Mouse (Mus musculus): ENCODE data around the gene Eif2d. TPM values are rescaled to one million over a fixed set of nuclear protein-coding genes. Genes with fewer than 3 reads are reported as not detected.

Eif2d gene
- polyA plus RNA-seq (2014; fragmentation: Illumina TruSeq; extraction: RNeasy Lipid Tissue Mini Kit (QIAGEN cat#74804); ENCODE audit: low read depth, low replicate concordance): 12.0 TPM

GRCm38 (mm10) chr1:131153018-131153629 is at the start of gene Eif2d:
TSS of gene Eif2d (plus strand) at chr1:131153181.

GRCm38 (mm10) chr1:131138191-131139016 is 14.6 kb upstream of the Eif2d start, which contains the start of gene Dyrk3:
TSS of gene Dyrk3 (minus strand) at chr1:131138340.

Other genes starting within 250 kb of the Eif2d start
- gene Il20, start 241.7 kb upstream of the Eif2d start, polyA plus RNA-seq (2014; fragmentation: Illumina TruSeq; extraction: RNeasy Lipid Tissue Mini Kit (QIAGEN cat#74804); ENCODE audit: low read depth, low replicate concordance): not detected
- not detected for gene Il19, start 213.1 kb upstream of the Eif2d start, polyA plus RNA-seq (2014; fragmentation: Illumina TruSeq; extraction: RNeasy Lipid Tissue Mini Kit (QIAGEN cat#74804); ENCODE audit: low read depth, low replicate concordance)
- not detected for gene Il10, start 133.3 kb upstream of the Eif2d start, polyA plus RNA-seq (2014; fragmentation: Illumina TruSeq; extraction: RNeasy Lipid Tissue Mini Kit (QIAGEN cat#74804); ENCODE audit: low read depth, low replicate concordance)
- 6.3 TPM for gene Mapkapk2, start 55.4 kb upstream of the Eif2d start, polyA plus RNA-seq (2014; fragmentation: Illumina TruSeq; extraction: RNeasy Lipid Tissue Mini Kit (QIAGEN cat#74804); ENCODE audit: low read depth, low replicate concordance)
- gene Dyrk3, start 14.8 kb upstream of the Eif2d start, polyA plus RNA-seq (2014; fragmentation: Illumina TruSeq; extraction: RNeasy Lipid Tissue Mini Kit (QIAGEN cat#74804); ENCODE audit: low read depth, low replicate concordance): 62.9 TPM
- gene Rassf5, start 92.1 kb downstream of the Eif2d start, polyA plus RNA-seq (2014; fragmentation: Illumina TruSeq; extraction: RNeasy Lipid Tissue Mini Kit (QIAGEN cat#74804); ENCODE audit: low read depth, low replicate concordance): 1.4 TPM
- 0.81 TPM for gene Ikbke, start 126.4 kb downstream of the Eif2d start, polyA plus RNA-seq (2014; fragmentation: Illumina TruSeq; extraction: RNeasy Lipid Tissue Mini Kit (QIAGEN cat#74804); ENCODE audit: low read depth, low replicate concordance)

All from testis, adult 10 weeks (tissue).